Mouse (Mus musculus): ENCODE results near the gene Esrrg.

- TF ChIP-seq TAL1 (IDR thresholded peaks at IDR 0.05; ENCODE audit: low read length) (no peak), GATA1 (IDR thresholded peaks at IDR 0.05; ENCODE audit: low read length) (no peak)
These were observed 154.8 kb downstream of the Esrrg start for GRCm38 (mm10) chr1:187763451-187763755.
